Mouse (Mus musculus): Measurements from ENCODE around the gene Phex. TPM values are rescaled to one million over a fixed set of nuclear protein-coding genes. Genes with fewer than 3 reads are reported as not detected.

Phex gene
- polyA plus RNA-seq, 1 experiment from 2014 or later: 4.1 TPM

GRCm38 (mm10) chrX:157163394-157163793, 251.7 kb downstream of the Phex start:
- Histone ChIP-seq H3K4me2 (ENCODE audit: low read depth, low read length) (no peak overlapping the region), H3K27ac (ENCODE audit: low read length) (no peak overlapping the region), H3K27me3 (ENCODE audit: control insufficient read depth, insufficient read depth, low read depth, low read length) (no peaks in the 10 kb centered on the region), H3K9me3 (ENCODE audit: control insufficient read depth, low read length) (no peaks in the 10 kb centered on the region), H3K9ac (ENCODE audit: low read length) (no peak overlapping the region), H3K36me3 (ENCODE audit: control insufficient read depth, insufficient read depth, low read length) (no peaks in the 10 kb centered on the region), H3K4me3 (ENCODE audit: low read length) (no peak overlapping the region), H3K4me1 (replicated peaks; ENCODE audit: control insufficient read depth, insufficient read depth, low read length) (no peaks in the 10 kb centered on the region)
- peak; percentile 31; the same call in 1 of the 2 replicates for ATAC-seq (ENCODE audit: low read depth)
- 48% methylated on average over 2 of the region's 2 CpGs for WGBS

GRCm38 (mm10) chrX:157144675-157145074, 270.4 kb downstream of the Phex start:
- no peaks in the 10 kb centered on the region for H3K36me3 ChIP-seq (ENCODE audit: control insufficient read depth, insufficient read depth, low read length)
- no peaks in the 10 kb centered on the region for H3K4me1 ChIP-seq (replicated peaks; ENCODE audit: control insufficient read depth, insufficient read depth, low read length)
- H3K4me3 ChIP-seq (ENCODE audit: low read length): no peak overlapping the region
- no peak for ATAC-seq (ENCODE audit: low read depth)
- no peak overlapping the region for H3K4me2 ChIP-seq (ENCODE audit: low read depth, low read length)
- no peaks in the 10 kb centered on the region for H3K9me3 ChIP-seq (ENCODE audit: control insufficient read depth, low read length)
- no peak overlapping the region for H3K9ac ChIP-seq (ENCODE audit: low read length)
- H3K27me3 ChIP-seq (ENCODE audit: control insufficient read depth, insufficient read depth, low read depth, low read length): no peaks in the 10 kb centered on the region
- H3K27ac ChIP-seq (ENCODE audit: low read length): no peak overlapping the region

- 65% methylated on average over 6 of the region's 6 CpGs for WGBS
- no peaks in the 10 kb centered on the region for H3K4me1 ChIP-seq (replicated peaks; ENCODE audit: control insufficient read depth, insufficient read depth, low read length)
- no peak overlapping the region for H3K27ac ChIP-seq (ENCODE audit: low read length)
- no peaks in the 10 kb centered on the region for H3K27me3 ChIP-seq (ENCODE audit: control insufficient read depth, insufficient read depth, low read depth, low read length)
- H3K36me3 ChIP-seq (ENCODE audit: control insufficient read depth, insufficient read depth, low read length): no peaks in the 10 kb centered on the region
- no peak overlapping the region for H3K4me3 ChIP-seq (ENCODE audit: low read length)
- no peak overlapping the region for H3K4me2 ChIP-seq (ENCODE audit: low read depth, low read length)
- H3K9ac ChIP-seq (ENCODE audit: low read length): no peak overlapping the region
- no peak for ATAC-seq (ENCODE audit: low read depth)
- no peaks in the 10 kb centered on the region for H3K9me3 ChIP-seq (ENCODE audit: control insufficient read depth, low read length)
Measured at GRCm38 (mm10) chrX:157139601-157140000, 275.5 kb downstream of the Phex start.

Small RNAs within 50 kb of the gene (microRNA-seq; reads per million reads assigned to microRNA genes)
- gene Gm23798: not detected

Other genes with a start within 250 kb of the Phex start
- 66.2 and 71.0 TPM in 2 replicates for gene Sms, start 77.0 kb upstream of the Phex start, polyA plus RNA-seq (2015; fragmentation: Nextera tagmentation; extraction: Ambion mirVana)
- gene Yy2, start 153.7 kb upstream of the Phex start, polyA plus RNA-seq (2015; fragmentation: Nextera tagmentation; extraction: Ambion mirVana): 4.8 and 6.2 TPM in 2 replicates
- gene Mbtps2, start 183.4 kb upstream of the Phex start, polyA plus RNA-seq (2015; fragmentation: Nextera tagmentation; extraction: Ambion mirVana): 18.9 and 22.8 TPM in 2 replicates